Mouse (Mus musculus): ENCODE results near the gene Adh4. TPM values are rescaled to one million over a fixed set of nuclear protein-coding genes. Genes with fewer than 3 reads are reported as not detected.
"Not testable (repeated sequence)": the region's sequence is repeated elsewhere in the genome, so short reads cannot be mapped to it uniquely, and the experiment has no call there.

Gene Adh4
- not detected in 2 replicates for total RNA-seq (2017)

DNA sequence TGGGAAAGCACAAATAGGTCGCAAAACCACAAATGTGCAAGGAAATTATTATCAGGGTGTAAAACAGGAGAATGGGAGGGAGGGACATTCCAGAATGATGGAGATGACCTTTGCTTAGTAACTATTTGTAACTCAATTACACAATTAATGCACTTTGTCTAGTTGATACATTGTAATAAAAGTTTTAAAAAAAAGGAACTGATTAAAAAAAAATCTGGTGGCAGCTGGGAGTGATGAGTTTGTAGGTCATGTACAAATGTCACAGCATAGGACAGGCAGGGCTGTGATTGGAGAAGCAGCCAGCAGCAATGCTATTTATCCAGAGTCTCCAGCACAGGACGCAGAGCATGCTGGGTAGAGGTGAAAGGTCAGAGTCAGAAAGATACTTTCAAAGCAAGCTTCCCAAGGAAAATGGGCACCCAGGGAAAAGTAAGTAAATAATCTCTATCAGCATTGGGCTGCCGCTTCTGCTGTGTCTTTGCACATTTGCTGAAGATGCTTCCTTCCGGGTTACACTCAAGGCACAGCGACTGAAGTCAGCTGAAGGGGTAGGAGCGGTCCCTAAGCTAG is at the start of gene Adh4:
Gene Adh4 (plus strand): TSS at position 346 of the 570 bp plus-strand sequence.
- no peak for ATAC-seq (ENCODE audit: extremely low read depth, insufficient number of reproducible peaks, low FRiP score, poor library complexity, severe bottlenecking)

DNA sequence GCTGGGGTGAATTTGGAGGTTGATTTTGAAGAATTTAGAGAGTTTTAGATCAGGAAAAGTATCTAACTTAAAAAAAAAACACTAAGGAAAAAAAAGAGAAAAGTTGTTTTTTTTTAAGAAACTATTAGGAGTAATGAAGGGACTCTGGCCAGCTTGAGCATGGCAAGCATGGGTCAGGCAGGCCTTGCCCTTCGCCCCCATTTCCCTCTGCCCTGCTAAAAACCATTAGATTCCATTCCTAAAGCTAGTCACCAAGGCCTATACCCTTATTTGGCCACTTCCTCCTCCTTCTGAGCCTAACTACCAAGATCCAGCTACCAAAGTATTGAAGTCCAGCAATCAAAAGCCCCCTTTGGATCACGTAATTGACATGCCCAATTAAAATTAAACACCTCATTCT is 49.1 kb upstream of the Adh4 start:
- ATAC-seq (ENCODE audit: extremely low read depth, insufficient number of reproducible peaks, low FRiP score, poor library complexity, severe bottlenecking) = no peak

DNA sequence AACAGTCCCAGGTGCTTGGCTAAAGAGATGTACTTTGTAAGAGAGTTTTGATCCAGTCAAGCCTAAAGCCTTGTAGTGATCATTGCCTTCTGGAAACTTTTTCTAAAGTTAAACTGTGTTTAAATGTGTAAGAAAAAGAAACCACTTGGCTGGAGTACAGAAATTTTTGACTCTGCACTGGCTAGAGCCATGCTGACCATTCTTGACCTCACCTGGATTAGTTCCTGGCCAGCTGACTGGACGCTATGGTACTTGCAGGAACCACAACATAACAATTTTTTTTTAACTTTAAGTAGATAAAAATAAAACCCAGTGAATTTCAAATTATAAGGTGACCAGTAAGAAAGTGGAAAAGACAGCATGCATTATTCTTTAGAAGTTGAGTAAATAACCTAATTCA is 45.7 kb upstream of the Adh4 start:
- no peak for ATAC-seq (ENCODE audit: extremely low read depth, insufficient number of reproducible peaks, low FRiP score, poor library complexity, severe bottlenecking)

- ATAC-seq (ENCODE audit: extremely low read depth, insufficient number of reproducible peaks, low FRiP score, poor library complexity, severe bottlenecking) = not testable (repeated sequence)
Measured at GRCm38 (mm10) chr3:138370289-138370688, 45.0 kb upstream of the Adh4 start.

GRCm38 (mm10) chr3:138373920-138374319 is 41.3 kb upstream of the Adh4 start:
- no peak for ATAC-seq (ENCODE audit: extremely low read depth, insufficient number of reproducible peaks, low FRiP score, poor library complexity, severe bottlenecking)

DNA sequence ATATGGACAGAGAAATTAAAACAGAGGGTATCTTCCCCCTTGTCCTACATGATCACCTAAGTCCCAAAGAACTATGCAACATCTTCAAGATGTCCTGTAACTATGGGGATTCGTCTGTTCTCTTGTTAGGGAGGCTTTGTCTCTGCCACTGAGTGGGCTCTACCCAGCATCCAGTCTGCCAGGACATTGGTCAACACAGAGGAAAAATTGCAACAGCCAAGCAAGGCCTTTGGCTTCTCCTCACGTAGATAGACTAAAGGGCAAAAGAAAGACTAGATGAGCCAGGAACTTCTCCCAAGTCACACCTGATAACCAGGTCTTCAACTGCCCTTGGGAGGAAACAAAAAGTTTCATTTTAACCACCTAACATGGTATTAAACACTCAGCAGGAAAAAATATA is 40.1 kb upstream of the Adh4 start:
- no peak for ATAC-seq (ENCODE audit: extremely low read depth, insufficient number of reproducible peaks, low FRiP score, poor library complexity, severe bottlenecking)

DNA sequence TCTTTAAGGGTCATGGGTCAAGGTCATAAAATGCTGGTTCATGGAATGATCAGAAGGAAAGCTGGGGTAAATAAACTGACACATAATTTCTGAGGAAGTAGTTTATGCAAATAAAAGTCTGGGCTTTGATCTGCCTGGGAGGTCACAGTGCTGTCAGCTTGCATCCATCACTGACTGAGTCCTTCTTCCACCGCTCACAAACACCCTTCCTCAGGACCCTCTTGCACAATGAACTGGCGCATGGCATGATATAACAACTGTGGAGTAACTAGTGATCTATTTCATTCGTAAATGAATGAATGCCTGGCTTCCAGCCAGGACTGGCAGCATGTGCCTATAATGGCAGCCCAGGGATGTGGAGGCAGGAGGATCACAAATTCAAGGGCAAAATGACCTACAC is 34.1 kb upstream of the Adh4 start:
- no peak for ATAC-seq (ENCODE audit: extremely low read depth, insufficient number of reproducible peaks, low FRiP score, poor library complexity, severe bottlenecking)

DNA sequence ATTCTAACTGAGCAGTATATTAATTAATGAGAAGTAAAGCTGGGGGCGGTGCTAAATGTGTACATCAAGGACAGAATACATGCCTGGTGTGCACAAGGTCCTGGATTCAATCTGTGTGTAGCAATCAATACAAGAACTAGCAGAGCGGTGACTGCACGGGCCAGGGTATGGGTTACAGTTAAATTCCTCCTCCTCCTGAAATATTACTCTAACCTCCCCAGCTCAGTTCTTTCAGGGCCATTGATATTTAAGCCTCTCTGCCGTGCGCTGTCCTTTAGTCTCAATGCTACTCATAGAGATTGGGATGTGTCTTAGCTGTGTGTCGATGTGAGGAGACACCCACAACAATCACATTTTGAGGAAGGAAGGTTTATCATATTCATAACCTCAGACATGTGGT is 28.1 kb upstream of the Adh4 start:
- ATAC-seq (ENCODE audit: extremely low read depth, insufficient number of reproducible peaks, low FRiP score, poor library complexity, severe bottlenecking) = no peak

DNA sequence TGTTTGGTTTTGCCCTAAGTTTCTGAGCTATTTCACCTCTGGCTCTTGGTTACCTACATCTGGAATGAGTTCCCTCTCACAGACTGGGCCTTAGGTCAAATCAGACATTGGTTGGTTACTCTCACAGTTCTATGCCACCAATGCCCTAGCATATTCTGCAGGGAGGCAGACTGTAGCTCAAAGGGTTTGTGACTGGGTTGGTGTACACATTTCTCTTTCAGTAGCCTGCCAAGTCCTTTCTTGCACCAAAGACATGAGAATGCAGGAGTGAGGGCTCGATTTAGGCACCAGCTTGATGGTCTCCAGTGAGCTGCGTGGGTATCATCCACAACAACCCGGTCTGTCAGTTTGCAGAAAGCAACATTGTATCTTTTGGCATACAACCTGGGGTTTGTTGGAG is 10.4 kb upstream of the Adh4 start:
- ATAC-seq (ENCODE audit: extremely low read depth, insufficient number of reproducible peaks, low FRiP score, poor library complexity, severe bottlenecking) = no peak

GRCm38 (mm10) chr3:138405341-138405740 is 9.9 kb upstream of the Adh4 start:
- no peak for ATAC-seq (ENCODE audit: extremely low read depth, insufficient number of reproducible peaks, low FRiP score, poor library complexity, severe bottlenecking)

DNA sequence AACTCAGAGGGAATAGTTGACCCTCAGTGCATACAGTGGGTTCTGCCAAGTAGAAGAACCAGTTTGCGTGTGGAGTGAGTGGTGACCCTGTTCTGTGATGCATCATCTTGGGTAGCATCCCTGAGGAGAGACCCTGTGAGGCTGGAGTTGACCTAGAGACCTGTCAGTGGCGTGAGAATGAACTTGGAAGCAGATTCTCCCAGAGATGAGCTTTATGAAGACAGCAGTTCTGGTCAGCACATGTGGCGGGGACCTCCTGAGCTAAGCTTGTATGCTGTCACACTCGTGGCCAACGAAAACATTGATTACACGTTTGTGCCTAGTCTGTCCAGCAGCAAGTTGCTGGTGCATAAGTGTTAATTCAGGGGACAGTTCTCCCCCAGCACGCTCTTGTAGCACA is 9.4 kb upstream of the Adh4 start:
- no peak for ATAC-seq (ENCODE audit: extremely low read depth, insufficient number of reproducible peaks, low FRiP score, poor library complexity, severe bottlenecking)

GRCm38 (mm10) chr3:138407920-138408319 is 7.3 kb upstream of the Adh4 start:
- no peak for ATAC-seq (ENCODE audit: extremely low read depth, insufficient number of reproducible peaks, low FRiP score, poor library complexity, severe bottlenecking)

GRCm38 (mm10) chr3:138409585-138409984 is 5.7 kb upstream of the Adh4 start:
- ATAC-seq (ENCODE audit: extremely low read depth, insufficient number of reproducible peaks, low FRiP score, poor library complexity, severe bottlenecking) = no peak

DNA sequence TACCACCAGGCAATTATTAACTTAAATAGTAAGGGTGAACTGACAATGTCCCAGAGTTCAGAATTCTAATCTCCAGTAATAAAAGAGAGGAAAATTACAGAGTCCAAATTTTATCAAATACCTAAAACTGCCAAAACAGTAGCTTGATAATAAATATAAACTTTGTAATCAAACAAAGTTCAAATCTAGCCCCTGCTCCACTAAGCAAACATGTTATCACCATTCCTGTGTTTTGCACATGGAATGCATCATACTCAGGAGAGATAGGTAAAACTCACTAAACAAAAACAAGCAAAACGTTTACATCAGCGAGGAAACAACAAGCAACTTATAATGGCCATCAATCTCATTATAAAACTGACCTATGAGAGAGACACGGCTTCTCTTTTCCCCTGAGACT is 5.1 kb upstream of the Adh4 start:
- no peak for ATAC-seq (ENCODE audit: extremely low read depth, insufficient number of reproducible peaks, low FRiP score, poor library complexity, severe bottlenecking)

GRCm38 (mm10) chr3:138419369-138419768 is 4.1 kb downstream of the Adh4 start:
- no peak for ATAC-seq (ENCODE audit: extremely low read depth, insufficient number of reproducible peaks, low FRiP score, poor library complexity, severe bottlenecking)

DNA sequence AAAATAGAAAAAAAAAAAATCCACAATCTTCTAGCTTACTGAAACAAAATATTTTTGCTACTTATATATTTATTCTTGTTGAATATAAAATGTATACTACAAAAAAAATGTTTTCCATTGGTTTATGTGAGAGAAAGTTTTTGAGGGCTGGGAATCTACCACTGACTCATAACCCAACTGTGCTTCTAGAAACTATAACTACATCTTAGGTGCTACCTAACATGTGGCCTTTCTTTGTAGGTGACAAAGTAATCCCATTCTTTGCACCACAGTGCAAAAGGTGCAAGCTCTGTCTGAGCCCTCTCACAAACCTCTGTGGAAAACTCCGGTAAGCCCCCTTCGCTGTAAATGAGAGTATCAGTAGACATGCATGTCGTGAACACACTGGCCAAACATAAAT is 5.1 kb downstream of the Adh4 start:
- no peak for ATAC-seq (ENCODE audit: extremely low read depth, insufficient number of reproducible peaks, low FRiP score, poor library complexity, severe bottlenecking)

GRCm38 (mm10) chr3:138423664-138424063 is 8.4 kb downstream of the Adh4 start:
- ATAC-seq (ENCODE audit: extremely low read depth, insufficient number of reproducible peaks, low FRiP score, poor library complexity, severe bottlenecking) = no peak

DNA sequence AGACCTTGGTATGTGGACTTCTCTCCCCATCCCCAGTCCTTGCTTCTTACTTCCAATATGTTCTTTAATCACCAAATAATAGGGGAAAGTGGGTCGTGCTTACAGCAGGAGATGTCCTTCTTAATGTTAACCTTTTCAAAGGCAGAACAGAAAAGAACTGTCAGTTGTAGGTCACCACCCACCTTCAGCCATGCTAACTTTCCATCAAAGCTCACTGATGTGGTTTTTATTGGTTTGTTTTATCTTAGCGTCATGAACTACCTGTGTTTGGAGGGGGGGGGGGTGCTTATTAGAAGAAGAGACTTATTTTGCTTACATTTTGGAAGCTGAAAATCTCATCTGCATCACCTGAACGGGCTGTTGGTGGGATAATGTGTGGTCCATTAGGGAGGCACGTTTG is 9.0 kb downstream of the Adh4 start:
- no peak for ATAC-seq (ENCODE audit: extremely low read depth, insufficient number of reproducible peaks, low FRiP score, poor library complexity, severe bottlenecking)

GRCm38 (mm10) chr3:138430360-138430976 is 15.2 kb downstream of the Adh4 start:
- no peak for ATAC-seq (ENCODE audit: extremely low read depth, insufficient number of reproducible peaks, low FRiP score, poor library complexity, severe bottlenecking)

DNA sequence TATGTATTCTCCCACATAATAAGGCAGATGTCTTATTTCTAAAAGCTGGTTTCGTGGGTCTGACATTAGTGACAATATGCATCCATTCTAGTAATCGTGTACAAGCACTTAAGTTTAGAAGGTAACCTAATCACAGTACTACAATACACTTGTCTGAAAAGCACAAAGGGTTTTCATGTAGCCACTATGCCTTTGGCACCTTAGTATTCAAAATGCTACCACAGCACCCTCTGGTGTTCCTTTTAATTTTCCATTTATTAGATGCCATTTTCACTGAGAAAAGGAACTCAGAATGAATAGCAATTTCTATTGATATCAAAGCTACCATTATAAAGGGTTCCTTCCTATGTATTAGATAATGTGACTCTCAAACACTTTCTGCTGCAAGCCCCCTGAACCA is 16.6 kb downstream of the Adh4 start:
- no peak for ATAC-seq (ENCODE audit: extremely low read depth, insufficient number of reproducible peaks, low FRiP score, poor library complexity, severe bottlenecking)

GRCm38 (mm10) chr3:138438716-138439115 is 23.4 kb downstream of the Adh4 start:
- no peak for ATAC-seq (ENCODE audit: extremely low read depth, insufficient number of reproducible peaks, low FRiP score, poor library complexity, severe bottlenecking)
